Mouse (Mus musculus) lung, postnatal 0 days (tissue): ENCODE measurements around the gene Lce1c. TPM values are rescaled to one million over a fixed set of nuclear protein-coding genes. Genes with fewer than 3 reads are reported as not detected.

Experiments used
- ATAC-seq: fragments of 200-750 bp; cut with Nextera tagmentation; 2 replicates; pipeline ENCODE4 v1.8.0; 2017; ENCODE audit warnings: moderate library complexity
- DNase-seq: peaks from one replicate; pipeline ENCODE4 v3.0.0-alpha.2; 2016; ENCODE audit warnings: low spot score
- H3K27ac ChIP-seq: fragments of 300-500 bp; sonication (generic); 2 replicates; pipeline ENCODE4 v1.5.1; 2014; ENCODE audit warnings: antibody characterized with exemption, mild to moderate bottlenecking, low read length, mixed read lengths
- H3K27me3 ChIP-seq: fragments of 300-500 bp; sonication (generic); replicated peaks from 2 replicates; pipeline ENCODE4 v1.6.1; 2014; ENCODE audit warnings: low read length, mixed read lengths; ENCODE audit not compliant: insufficient read depth
- H3K36me3 ChIP-seq: fragments of 300-500 bp; sonication (generic); 2 replicates; pipeline ENCODE4 v1.6.1; 2014; ENCODE audit warnings: low read length, mixed read lengths; ENCODE audit not compliant: insufficient read depth
- H3K4me1 ChIP-seq: fragments of 300-500 bp; sonication (generic); 2 replicates; pipeline ENCODE4 v1.6.1; 2014; ENCODE audit warnings: antibody characterized with exemption, low read depth, low read length, mixed read lengths; ENCODE audit not compliant: insufficient read depth
- H3K4me2 ChIP-seq: fragments of 300-500 bp; sonication (generic); replicated peaks from 2 replicates; pipeline ENCODE4 v1.6.1; 2014; ENCODE audit warnings: low read depth, mild to moderate bottlenecking, low read length, moderate library complexity, mixed read lengths
- H3K4me3 ChIP-seq: fragments of 300-500 bp; sonication (generic); 2 replicates; pipeline ENCODE4 v1.5.1; 2014; ENCODE audit warnings: low read depth, low read length
- H3K9ac ChIP-seq: fragments of 300-500 bp; sonication (generic); replicated peaks from 2 replicates; pipeline ENCODE4 v1.6.1; 2014; ENCODE audit warnings: low read depth, mild to moderate bottlenecking
- H3K9me3 ChIP-seq: fragments of 300-500 bp; sonication (generic); 2 replicates; pipeline ENCODE4 v1.6.1; 2016; ENCODE audit warnings: low read length, mixed read lengths
- CTCF ChIP-seq: IDR thresholded peaks from 2 replicates; pipeline ENCODE4 v1.5.1; 2016; ENCODE audit warnings: antibody characterized with exemption, mild to moderate bottlenecking
- EP300 ChIP-seq: IDR thresholded peaks from 2 replicates; pipeline ENCODE4 v1.6.1; 2016; ENCODE audit warnings: antibody characterized with exemption, mild to moderate bottlenecking, control low read depth
- WGBS: fragments of 180-500 bp; shearing (Covaris S2); extraction: QIAGEN DNeasy Blood & Tissue Kit; methylation state at CpG from one replicate; pipeline ENCODE4 v1.1.7; 2014; 5-methylcytosine and 5-hydroxymethylcytosine counted together
- polyA plus RNA-seq: library from polyadenylated mRNA; unstranded; fragments of >200 nt; fragmentation: Nextera tagmentation; extraction: Ambion mirVana; gene quantifications from 2 replicates; pipeline ENCODE4 v1.2.1, GENCODE M21; 2015

Gene Lce1c
- polyA plus RNA-seq, 1 experiment from 2014 or later, result not detected

GRCm38 (mm10) chr3:92720250-92720649 lies 41.2 kb downstream of the Lce1c start, which contains the start of gene Lce1f:
Gene Lce1f (minus strand): TSS chr3:92720350.
- Histone ChIP-seq H3K4me2 (no peak within 1 kb of the TSS), H3K27ac (no peak within 1 kb of the TSS), H3K9me3 (no peaks in the 10 kb centered on the region), H3K4me1 (no peaks in the 10 kb centered on the region), H3K9ac (no peak within 1 kb of the TSS), H3K27me3 (no peaks in the 10 kb centered on the region), H3K4me3 (no peak within 1 kb of the TSS), H3K36me3 (no peaks in the 10 kb centered on the region)
- 67% methylated on average over 3 of the region's 3 CpGs for WGBS
- ATAC-seq, result no peak
- no peak for DNase-seq
- TF ChIP-seq CTCF (no peak), EP300 (no peak)

- DNase-seq (no peak), ATAC-seq (no peak)
- Histone ChIP-seq H3K9ac (no peak overlapping the region), H3K4me3 (no peak overlapping the region), H3K27ac (no peak overlapping the region), H3K4me2 (no peak overlapping the region), H3K36me3 (no peaks in the 10 kb centered on the region), H3K4me1 (no peaks in the 10 kb centered on the region), H3K27me3 (no peaks in the 10 kb centered on the region), H3K9me3 (no peaks in the 10 kb centered on the region)
- 74% methylated on average over 5 of the region's 5 CpGs for WGBS
- TF ChIP-seq EP300 (no peak), CTCF (no peak)
These were observed 43.6 kb downstream of the Lce1c start for GRCm38 (mm10) chr3:92722631-92723030.

Other genes with a start within 250 kb of the Lce1c start
- gene Gm9774, start 249.8 kb upstream of the Lce1c start, polyA plus RNA-seq, result 7.4 TPM in 2 replicates
- not detected in 2 replicates for gene Sprr2k, start 246.7 kb upstream of the Lce1c start, polyA plus RNA-seq
- gene Sprr1b, start 240.5 kb upstream of the Lce1c start, polyA plus RNA-seq, result not detected in 2 replicates
- not detected in 2 replicates for gene Sprr3, start 220.5 kb upstream of the Lce1c start, polyA plus RNA-seq
- gene Sprr1a, start 193.4 kb upstream of the Lce1c start, polyA plus RNA-seq, result 2.0 and 2.7 TPM in 2 replicates
- gene Sprr4, start 178.8 kb upstream of the Lce1c start, polyA plus RNA-seq, result not detected in 2 replicates
- not detected in 2 replicates for gene 2310046K23Rik, start 144.7 kb upstream of the Lce1c start, polyA plus RNA-seq
- gene Ivl, start 105.5 kb upstream of the Lce1c start, polyA plus RNA-seq, result 2.2 and 3.4 TPM in 2 replicates
- gene Smcp, start 90.2 kb upstream of the Lce1c start, polyA plus RNA-seq, result not detected in 2 replicates
- not detected in 2 replicates for gene 2210017I01Rik, start 71.8 kb upstream of the Lce1c start, polyA plus RNA-seq
- not detected in 2 replicates for gene Lce6a, start 57.6 kb upstream of the Lce1c start, polyA plus RNA-seq
- gene Lce1a1, start 30.9 kb upstream of the Lce1c start, polyA plus RNA-seq, result 0.27 TPM in 1 of 2 replicates, not detected in the other
- gene Lce1b, start 22.3 kb upstream of the Lce1c start, polyA plus RNA-seq, result not detected in 2 replicates
- not detected in 2 replicates for gene Lce1a2, start 8.9 kb upstream of the Lce1c start, polyA plus RNA-seq
- gene Lce1d, start 8.0 kb downstream of the Lce1c start, polyA plus RNA-seq, result not detected in 2 replicates
- not detected in 2 replicates for gene Lce1e, start 29.8 kb downstream of the Lce1c start, polyA plus RNA-seq
- not detected in 2 replicates for gene Lce1f, start 41.1 kb downstream of the Lce1c start, polyA plus RNA-seq
- gene Gm38119, start 59.8 kb downstream of the Lce1c start, polyA plus RNA-seq, result not detected in 2 replicates
- gene Lce1g, start 73.1 kb downstream of the Lce1c start, polyA plus RNA-seq, result not detected in 2 replicates
- gene Lce1h, start 85.8 kb downstream of the Lce1c start, polyA plus RNA-seq, result not detected in 2 replicates
- gene Lce1i, start 99.7 kb downstream of the Lce1c start, polyA plus RNA-seq, result not detected in 2 replicates
- not detected in 2 replicates for gene Lce1j, start 111.3 kb downstream of the Lce1c start, polyA plus RNA-seq
- not detected in 2 replicates for gene Lce1k, start 128.6 kb downstream of the Lce1c start, polyA plus RNA-seq
- gene Kprp, start 148.0 kb downstream of the Lce1c start, polyA plus RNA-seq, result not detected in 2 replicates
- not detected in 2 replicates for gene Lce1l, start 172.0 kb downstream of the Lce1c start, polyA plus RNA-seq
- gene 2310050C09Rik, start 191.0 kb downstream of the Lce1c start, polyA plus RNA-seq, result not detected in 2 replicates
- gene Lce3a, start 247.0 kb downstream of the Lce1c start, polyA plus RNA-seq, result not detected in 2 replicates